Mouse (Mus musculus): ENCODE results near the gene Naa15.

DNA sequence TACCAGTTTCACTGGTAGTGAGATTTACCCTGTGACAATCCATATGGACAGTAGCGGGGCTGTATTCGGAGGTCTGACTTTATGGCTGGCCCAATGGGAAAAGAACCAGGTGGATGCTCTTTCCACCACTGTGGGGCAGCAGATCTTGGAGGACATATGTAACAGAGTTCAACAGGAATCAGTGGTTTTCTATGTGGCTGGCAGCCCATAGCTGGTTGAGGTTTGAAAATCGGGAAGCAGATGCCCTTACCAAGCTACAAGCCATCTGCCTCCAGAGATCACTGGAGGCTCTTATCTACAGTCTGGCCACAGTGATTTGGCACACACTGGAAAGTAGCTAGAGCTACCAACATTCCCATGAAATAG lies 49.4 kb upstream of the Naa15 start:
- TF ChIP-seq POLR2A (IDR thresholded peaks at IDR 0.05; ENCODE audit: low read depth, low read length) (no peak), CTCF (IDR thresholded peaks at IDR 0.05; ENCODE audit: borderline replicate concordance, insufficient read depth, low read length) (no peak)
